Mouse (Mus musculus): ENCODE measurements around the gene Hoxc10. TPM values are rescaled to one million over a fixed set of nuclear protein-coding genes. Genes with fewer than 3 reads are reported as not detected.

Gene Hoxc10
- polyA plus RNA-seq, 1 experiment from 2014 or later = not detected

GRCm38 (mm10) chr15:102922636-102923500 is 43.7 kb upstream of the Hoxc10 start:
- Histone ChIP-seq H3K4me1 (ENCODE audit: control insufficient read depth, insufficient read depth, low read depth, low read length) (peaks cover 2% of the 10 kb centered on the region; the same call in 1 of the 2 replicates), H3K4me2 (ENCODE audit: low read length) (no peak overlapping the region), H3K4me3 (ENCODE audit: low read length) (no peak overlapping the region), H3K9ac (ENCODE audit: low read depth, low read length) (no peak overlapping the region), H3K9me3 (ENCODE audit: control insufficient read depth, low read length) (no peaks in the 10 kb centered on the region), H3K27me3 (replicated peaks; ENCODE audit: control insufficient read depth, insufficient read depth, low read length) (peaks cover 77% of the 10 kb centered on the region), H3K27ac (ENCODE audit: low read depth, low read length) (no peak overlapping the region), H3K36me3 (ENCODE audit: control insufficient read depth, insufficient read depth, low read length) (no peaks in the 10 kb centered on the region)
- 10% methylated on average over 6 of the region's 6 CpGs for WGBS
- ATAC-seq = no peak

GRCm38 (mm10) chr15:102927032-102927645 is 39.5 kb upstream of the Hoxc10 start:
- H3K4me3 ChIP-seq (ENCODE audit: low read length) = no peak overlapping the region
- H3K27me3 ChIP-seq (replicated peaks; ENCODE audit: control insufficient read depth, insufficient read depth, low read length) = peaks cover 84% of the 10 kb centered on the region
- H3K4me2 ChIP-seq (ENCODE audit: low read length) = no peak overlapping the region
- no peak for ATAC-seq
- no peaks in the 10 kb centered on the region for H3K4me1 ChIP-seq (ENCODE audit: control insufficient read depth, insufficient read depth, low read depth, low read length)
- no peak overlapping the region for H3K9ac ChIP-seq (ENCODE audit: low read depth, low read length)
- H3K27ac ChIP-seq (ENCODE audit: low read depth, low read length) = no peak overlapping the region
- H3K9me3 ChIP-seq (ENCODE audit: control insufficient read depth, low read length) = no peaks in the 10 kb centered on the region; the same call in 1 of the 2 replicates
- no peaks in the 10 kb centered on the region for H3K36me3 ChIP-seq (ENCODE audit: control insufficient read depth, insufficient read depth, low read length)
- under 1% methylated on average over 37 of the region's 40 CpGs for WGBS

GRCm38 (mm10) chr15:102931706-102932358 is 34.8 kb upstream of the Hoxc10 start:
- no peak overlapping the region for H3K4me2 ChIP-seq (ENCODE audit: low read length)
- H3K27ac ChIP-seq (ENCODE audit: low read depth, low read length) = no peak overlapping the region
- 2% methylated on average over 22 of the region's 23 CpGs for WGBS
- no peak for ATAC-seq
- H3K9me3 ChIP-seq (ENCODE audit: control insufficient read depth, low read length) = no peaks in the 10 kb centered on the region; the same call in 1 of the 2 replicates
- H3K4me1 ChIP-seq (ENCODE audit: control insufficient read depth, insufficient read depth, low read depth, low read length) = no peaks in the 10 kb centered on the region
- H3K27me3 ChIP-seq (replicated peaks; ENCODE audit: control insufficient read depth, insufficient read depth, low read length) = peaks cover 82% of the 10 kb centered on the region
- no peak overlapping the region for H3K4me3 ChIP-seq (ENCODE audit: low read length)
- H3K9ac ChIP-seq (ENCODE audit: low read depth, low read length) = no peak overlapping the region
- no peaks in the 10 kb centered on the region for H3K36me3 ChIP-seq (ENCODE audit: control insufficient read depth, insufficient read depth, low read length)

- no peak overlapping the region for H3K4me3 ChIP-seq (ENCODE audit: low read length)
- peaks cover 83% of the 10 kb centered on the region for H3K27me3 ChIP-seq (replicated peaks; ENCODE audit: control insufficient read depth, insufficient read depth, low read length)
- H3K9ac ChIP-seq (ENCODE audit: low read depth, low read length) = no peak overlapping the region
- H3K9me3 ChIP-seq (ENCODE audit: control insufficient read depth, low read length) = no peaks in the 10 kb centered on the region
- WGBS = 1% methylated on average over 12 of the region's 12 CpGs
- H3K27ac ChIP-seq (ENCODE audit: low read depth, low read length) = no peak overlapping the region
- H3K36me3 ChIP-seq (ENCODE audit: control insufficient read depth, insufficient read depth, low read length) = no peaks in the 10 kb centered on the region
- no peaks in the 10 kb centered on the region for H3K4me1 ChIP-seq (ENCODE audit: control insufficient read depth, insufficient read depth, low read depth, low read length)
- ATAC-seq = no peak
- no peak overlapping the region for H3K4me2 ChIP-seq (ENCODE audit: low read length)
Observed at GRCm38 (mm10) chr15:102934438-102934837, 32.2 kb upstream of the Hoxc10 start.

GRCm38 (mm10) chr15:102934897-102935296 is 31.7 kb upstream of the Hoxc10 start:
- Histone ChIP-seq H3K36me3 (ENCODE audit: control insufficient read depth, insufficient read depth, low read length) (no peaks in the 10 kb centered on the region), H3K27me3 (replicated peaks; ENCODE audit: control insufficient read depth, insufficient read depth, low read length) (peaks cover 84% of the 10 kb centered on the region), H3K4me1 (ENCODE audit: control insufficient read depth, insufficient read depth, low read depth, low read length) (no peaks in the 10 kb centered on the region), H3K9me3 (ENCODE audit: control insufficient read depth, low read length) (no peaks in the 10 kb centered on the region), H3K9ac (ENCODE audit: low read depth, low read length) (no peak overlapping the region), H3K4me3 (ENCODE audit: low read length) (no peak overlapping the region), H3K4me2 (ENCODE audit: low read length) (no peak overlapping the region), H3K27ac (ENCODE audit: low read depth, low read length) (no peak overlapping the region)
- ATAC-seq = no peak
- WGBS = 0% methylated on average over 27 of the region's 27 CpGs

- H3K9ac ChIP-seq (ENCODE audit: low read depth, low read length) = no peak within 1 kb of the TSS
- H3K36me3 ChIP-seq (ENCODE audit: control insufficient read depth, insufficient read depth, low read length) = no peaks in the 10 kb centered on the region
- H3K4me3 ChIP-seq (ENCODE audit: low read length) = no peak within 1 kb of the TSS
- H3K4me1 ChIP-seq (ENCODE audit: control insufficient read depth, insufficient read depth, low read depth, low read length) = no peaks in the 10 kb centered on the region
- under 1% methylated on average over 31 of the region's 31 CpGs for WGBS
- no peaks in the 10 kb centered on the region for H3K9me3 ChIP-seq (ENCODE audit: control insufficient read depth, low read length)
- H3K27me3 ChIP-seq (replicated peaks; ENCODE audit: control insufficient read depth, insufficient read depth, low read length) = peaks cover 85% of the 10 kb centered on the region
- ATAC-seq = no peak
- H3K4me2 ChIP-seq (ENCODE audit: low read length) = no peak within 1 kb of the TSS
- H3K27ac ChIP-seq (ENCODE audit: low read depth, low read length) = no peak within 1 kb of the TSS
Observed at GRCm38 (mm10) chr15:102936279-102936972, 30.2 kb upstream of the Hoxc10 start, which contains the start of gene Hoxc12. TSS of gene Hoxc12 (plus strand) at chr15:102936757.

- ATAC-seq = no peak
- no peak overlapping the region for H3K4me2 ChIP-seq (ENCODE audit: low read length)
- WGBS = under 1% methylated on average over 48 of the region's 50 CpGs
Observed at GRCm38 (mm10) chr15:102937036-102937666, 29.4 kb upstream of the Hoxc10 start.

GRCm38 (mm10) chr15:102939256-102940155 is 27.1 kb upstream of the Hoxc10 start:
- Histone ChIP-seq H3K27ac (ENCODE audit: low read depth, low read length) (no peak overlapping the region), H3K27me3 (replicated peaks; ENCODE audit: control insufficient read depth, insufficient read depth, low read length) (peaks cover 78% of the 10 kb centered on the region), H3K9me3 (ENCODE audit: control insufficient read depth, low read length) (no peaks in the 10 kb centered on the region), H3K4me1 (ENCODE audit: control insufficient read depth, insufficient read depth, low read depth, low read length) (peaks cover 3% of the 10 kb centered on the region; the same call in 1 of the 2 replicates), H3K4me2 (ENCODE audit: low read length) (no peak overlapping the region), H3K9ac (ENCODE audit: low read depth, low read length) (no peak overlapping the region), H3K36me3 (ENCODE audit: control insufficient read depth, insufficient read depth, low read length) (no peaks in the 10 kb centered on the region), H3K4me3 (ENCODE audit: low read length) (no peak overlapping the region)
- WGBS = 2% methylated on average over 34 of the region's 34 CpGs
- ATAC-seq = no peak

More at GRCm38 (mm10) chr15:102937036-102937666, 29.4 kb upstream of the Hoxc10 start:
- Histone ChIP-seq H3K27me3 (replicated peaks; ENCODE audit: control insufficient read depth, insufficient read depth, low read length) (peaks cover 83% of the 10 kb centered on the region), H3K9me3 (ENCODE audit: control insufficient read depth, low read length) (no peaks in the 10 kb centered on the region), H3K4me3 (ENCODE audit: low read length) (no peak overlapping the region), H3K4me1 (ENCODE audit: control insufficient read depth, insufficient read depth, low read depth, low read length) (no peaks in the 10 kb centered on the region), H3K9ac (ENCODE audit: low read depth, low read length) (no peak overlapping the region), H3K36me3 (ENCODE audit: control insufficient read depth, insufficient read depth, low read length) (no peaks in the 10 kb centered on the region), H3K27ac (ENCODE audit: low read depth, low read length) (no peak overlapping the region)
